Mouse (Mus musculus) embryonic facial prominence, embryonic 12.5 days (tissue): ENCODE measurements at regions not wholly inside any gene's neighbourhood (a gene's known extent, or its start where the extent isn't known, plus 50 kb on each side); places are given as distances from the start of the nearest gene placed in this dataset.

ENCODE experiments used
- ATAC-seq: fragments of 200-750 bp; cut with Nextera tagmentation; 2 replicates; pipeline ENCODE4 v1.8.0; 2017; ENCODE audit not compliant: insufficient number of reproducible peaks, insufficient read depth, low FRiP score, low TSS enrichment
- H3K27ac ChIP-seq: fragments of 300-500 bp; sonication (generic); 2 replicates; pipeline ENCODE4 v1.5.1; 2016; ENCODE audit warnings: mild to moderate bottlenecking
- H3K27me3 ChIP-seq: fragments of 300-500 bp; sonication (generic); 2 replicates; pipeline ENCODE4 v1.6.1; 2016; ENCODE audit warnings: mild to moderate bottlenecking, moderate library complexity
- H3K36me3 ChIP-seq: fragments of 300-500 bp; sonication (generic); 2 replicates; pipeline ENCODE4 v1.6.1; 2016; ENCODE audit warnings: mild to moderate bottlenecking
- H3K4me1 ChIP-seq: fragments of 300-500 bp; sonication (generic); 2 replicates; pipeline ENCODE4 v1.6.1; 2016
- H3K4me2 ChIP-seq: fragments of 300-500 bp; sonication (generic); replicated peaks from 2 replicates; pipeline ENCODE4 v1.6.1; 2016; ENCODE audit warnings: mild to moderate bottlenecking, moderate library complexity
- H3K4me3 ChIP-seq: fragments of 300-500 bp; sonication (generic); 2 replicates; pipeline ENCODE4 v1.5.1; 2016; ENCODE audit warnings: mild to moderate bottlenecking
- H3K9ac ChIP-seq: fragments of 300-500 bp; sonication (generic); 2 replicates; pipeline ENCODE4 v1.6.1; 2016; ENCODE audit warnings: mild to moderate bottlenecking, moderate library complexity
- H3K9me3 ChIP-seq: fragments of 300-500 bp; sonication (generic); 2 replicates; pipeline ENCODE4 v1.6.1; 2016; ENCODE audit warnings: mild to moderate bottlenecking, moderate library complexity
- WGBS: fragments of 180-500 bp; shearing (Covaris S2); methylation state at CpG from one replicate; pipeline ENCODE4 v1.1.7; 2016; 5-methylcytosine and 5-hydroxymethylcytosine counted together

DNA sequence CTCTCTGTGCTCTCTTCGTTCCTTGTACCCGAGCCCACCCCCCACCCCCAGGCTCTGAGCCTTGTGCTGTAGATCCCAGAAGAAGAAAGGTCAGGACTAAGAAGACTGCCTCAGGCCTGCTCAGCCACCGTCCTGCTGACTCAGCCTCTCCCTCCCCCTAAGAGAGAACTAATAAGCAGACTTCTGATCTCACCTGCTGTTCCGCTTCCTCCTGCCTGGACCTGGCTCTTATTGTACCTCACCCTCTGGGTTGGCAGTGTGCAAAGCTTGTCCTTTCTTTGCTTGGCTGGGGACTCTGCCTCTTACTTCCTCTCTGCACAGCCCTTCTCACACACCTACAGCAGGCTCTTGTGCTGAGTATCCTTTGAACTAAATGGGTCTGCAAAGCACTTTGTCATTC lies 91.3 kb upstream of the Serbp1 start:
- Histone ChIP-seq H3K27ac (no peak overlapping the region), H3K4me2 (no peak overlapping the region), H3K9ac (no peak overlapping the region), H3K36me3 (no peaks in the 10 kb centered on the region), H3K4me3 (no peak overlapping the region), H3K9me3 (no peaks in the 10 kb centered on the region), H3K4me1 (no peaks in the 10 kb centered on the region), H3K27me3 (no peaks in the 10 kb centered on the region)
- WGBS, result 20% methylated on average over 4 of the region's 4 CpGs
- no peak for ATAC-seq

- whole genome bisulfite sequencing, result 30% methylated on average over 5 of the region's 5 CpGs
- Histone ChIP-seq H3K4me3 (no peak overlapping the region), H3K27me3 (no peaks in the 10 kb centered on the region), H3K36me3 (no peaks in the 10 kb centered on the region), H3K4me1 (no peaks in the 10 kb centered on the region), H3K4me2 (no peak overlapping the region), H3K27ac (no peak overlapping the region), H3K9ac (no peak overlapping the region), H3K9me3 (no peaks in the 10 kb centered on the region)
- no peak for ATAC-seq
Measured at GRCm38 (mm10) chr6:67145969-67146368, 92.0 kb upstream of the Serbp1 start.

DNA sequence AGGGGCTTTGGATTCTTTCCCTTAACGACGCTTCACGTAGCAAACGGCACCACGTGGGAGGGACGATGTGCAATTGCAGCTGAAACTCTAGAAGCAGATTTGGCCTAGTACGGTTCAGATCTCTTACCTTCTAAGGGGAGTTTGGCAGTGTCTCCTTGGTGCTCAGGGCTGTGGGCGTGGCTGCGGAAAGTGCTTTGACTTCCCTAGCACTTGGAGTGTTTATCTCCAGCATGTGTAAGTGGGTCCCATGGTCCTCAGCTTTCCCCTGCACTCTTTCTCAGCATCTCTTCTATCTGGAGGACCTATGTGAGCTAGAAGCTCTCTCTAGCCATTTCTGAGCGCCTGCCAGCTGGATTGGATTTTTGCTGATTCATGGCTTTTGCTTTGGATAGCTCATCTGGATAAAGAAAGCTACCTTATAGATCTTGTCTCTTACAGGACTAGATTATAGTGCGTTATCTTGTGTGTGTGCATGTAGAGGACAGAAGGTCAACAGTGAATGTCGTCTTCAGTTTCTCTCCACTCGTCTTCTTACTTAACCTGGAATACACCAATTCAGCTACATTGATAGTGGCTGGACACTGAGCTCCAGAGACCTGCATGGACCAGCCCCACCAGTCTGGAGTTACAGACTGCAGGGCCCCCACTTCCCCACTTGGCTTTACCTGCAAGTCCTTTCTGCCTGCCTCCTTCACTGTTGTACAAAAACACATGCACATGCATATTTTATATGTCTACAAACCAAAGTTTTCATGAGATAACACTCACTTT lies 92.8 kb upstream of the Serbp1 start:
- H3K27ac ChIP-seq, result no peak overlapping the region
- H3K9ac ChIP-seq, result no peak overlapping the region
- no peaks in the 10 kb centered on the region for H3K36me3 ChIP-seq
- no peaks in the 10 kb centered on the region for H3K27me3 ChIP-seq
- H3K9me3 ChIP-seq, result no peaks in the 10 kb centered on the region
- H3K4me1 ChIP-seq, result no peaks in the 10 kb centered on the region
- 61% methylated on average over 13 of the region's 13 CpGs for WGBS
- ATAC-seq, result no peak
- no peak overlapping the region for H3K4me2 ChIP-seq
- H3K4me3 ChIP-seq, result no peak overlapping the region

DNA sequence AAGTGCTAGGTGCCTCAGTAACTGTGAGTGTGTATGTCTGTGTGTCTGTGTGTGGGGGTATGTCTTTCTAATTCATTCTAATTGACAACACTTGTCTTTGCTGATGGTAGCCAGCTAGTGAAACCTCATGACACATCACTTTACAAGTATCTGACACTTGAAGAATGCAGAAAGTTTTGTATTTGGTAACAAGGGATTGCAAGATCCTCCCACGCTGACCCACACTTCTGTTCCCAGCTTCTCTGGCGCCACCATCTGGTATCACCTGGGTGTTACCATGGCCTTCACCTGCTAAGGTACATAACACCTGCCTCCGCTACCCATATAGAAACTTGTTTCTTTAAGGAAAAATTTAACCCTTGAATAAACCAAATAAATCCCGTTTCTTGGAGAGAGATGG lies 95.8 kb upstream of the Serbp1 start:
- no peaks in the 10 kb centered on the region for H3K36me3 ChIP-seq
- H3K27ac ChIP-seq, result no peak overlapping the region
- no peak overlapping the region for H3K9ac ChIP-seq
- no peaks in the 10 kb centered on the region for H3K9me3 ChIP-seq
- H3K4me1 ChIP-seq, result no peaks in the 10 kb centered on the region
- H3K27me3 ChIP-seq, result no peaks in the 10 kb centered on the region
- WGBS, result 34% methylated on average over 4 of the region's 4 CpGs
- no peak for ATAC-seq
- no peak overlapping the region for H3K4me2 ChIP-seq
- H3K4me3 ChIP-seq, result no peak overlapping the region

- WGBS, result 69% methylated on average over 6 of the region's 6 CpGs
- Histone ChIP-seq H3K36me3 (no peaks in the 10 kb centered on the region), H3K4me1 (no peaks in the 10 kb centered on the region), H3K27ac (no peak overlapping the region), H3K9me3 (no peaks in the 10 kb centered on the region), H3K27me3 (no peaks in the 10 kb centered on the region), H3K4me2 (no peak overlapping the region), H3K9ac (no peak overlapping the region), H3K4me3 (no peak overlapping the region)
- 0 out of 2 replicates have a peak, but pooled peaks have one; percentile 16 for ATAC-seq
Measured at GRCm38 (mm10) chr6:67140645-67141250, 97.2 kb upstream of the Serbp1 start.

- H3K36me3 ChIP-seq, result no peaks in the 10 kb centered on the region
- H3K4me1 ChIP-seq, result no peaks in the 10 kb centered on the region
- no peak overlapping the region for H3K9ac ChIP-seq
- no peak overlapping the region for H3K27ac ChIP-seq
- no peaks in the 10 kb centered on the region for H3K27me3 ChIP-seq
- no peak overlapping the region for H3K4me3 ChIP-seq
- WGBS, result 80% methylated on average over 3 of the region's 3 CpGs
- no peak for ATAC-seq
- no peak overlapping the region for H3K4me2 ChIP-seq
- H3K9me3 ChIP-seq, result no peaks in the 10 kb centered on the region
Measured at GRCm38 (mm10) chr6:67139012-67139375, 99.0 kb upstream of the Serbp1 start.

- no peaks in the 10 kb centered on the region for H3K27me3 ChIP-seq
- H3K4me2 ChIP-seq, result no peak overlapping the region
- no peak overlapping the region for H3K9ac ChIP-seq
- no peaks in the 10 kb centered on the region for H3K36me3 ChIP-seq
- no peaks in the 10 kb centered on the region for H3K9me3 ChIP-seq
- WGBS, result 65% methylated on average over 13 of the region's 13 CpGs
- H3K27ac ChIP-seq, result no peak overlapping the region
- H3K4me3 ChIP-seq, result no peak overlapping the region
- ATAC-seq, result no peak; the same call in 1 of the 2 replicates
- H3K4me1 ChIP-seq, result no peaks in the 10 kb centered on the region
Measured at GRCm38 (mm10) chr6:67138302-67139011, 99.5 kb upstream of the Serbp1 start.

- H3K4me3 ChIP-seq, result no peak overlapping the region
- no peaks in the 10 kb centered on the region for H3K4me1 ChIP-seq
- H3K9me3 ChIP-seq, result no peaks in the 10 kb centered on the region
- WGBS, result 71% methylated on average over 4 of the region's 4 CpGs
- no peaks in the 10 kb centered on the region for H3K27me3 ChIP-seq
- H3K4me2 ChIP-seq, result no peak overlapping the region
- H3K27ac ChIP-seq, result no peak overlapping the region
- no peak overlapping the region for H3K9ac ChIP-seq
- H3K36me3 ChIP-seq, result no peaks in the 10 kb centered on the region
- no peak for ATAC-seq
Measured at GRCm38 (mm10) chr6:67137482-67137881, 100.2 kb upstream of the Gadd45a start.

- no peak overlapping the region for H3K9ac ChIP-seq
- H3K36me3 ChIP-seq, result no peaks in the 10 kb centered on the region
- H3K4me1 ChIP-seq, result no peaks in the 10 kb centered on the region
- no peak overlapping the region for H3K27ac ChIP-seq
- ATAC-seq, result no peak
- WGBS, result 59% methylated on average over 1 of the region's 1 CpGs
- no peaks in the 10 kb centered on the region for H3K27me3 ChIP-seq
- H3K4me3 ChIP-seq, result no peak overlapping the region
- no peaks in the 10 kb centered on the region for H3K9me3 ChIP-seq
- no peak overlapping the region for H3K4me2 ChIP-seq
Measured at GRCm38 (mm10) chr6:67134915-67135314, 97.7 kb upstream of the Gadd45a start.

GRCm38 (mm10) chr6:67130540-67131301 lies 93.5 kb upstream of the Gadd45a start:
- H3K36me3 ChIP-seq, result no peaks in the 10 kb centered on the region
- WGBS, result 72% methylated on average over 11 of the region's 11 CpGs
- H3K9me3 ChIP-seq, result no peaks in the 10 kb centered on the region
- H3K27ac ChIP-seq, result no peak overlapping the region
- no peaks in the 10 kb centered on the region for H3K4me1 ChIP-seq
- no peak overlapping the region for H3K9ac ChIP-seq
- no peak overlapping the region for H3K4me3 ChIP-seq
- 0 out of 2 replicates have a peak, but pooled peaks have one; percentile 35 for ATAC-seq
- H3K4me2 ChIP-seq, result no peak overlapping the region
- no peaks in the 10 kb centered on the region for H3K27me3 ChIP-seq

GRCm38 (mm10) chr6:67129626-67130025 lies 92.4 kb upstream of the Gadd45a start:
- Histone ChIP-seq H3K9me3 (no peaks in the 10 kb centered on the region), H3K4me3 (no peak overlapping the region), H3K27ac (no peak overlapping the region), H3K4me2 (no peak overlapping the region), H3K36me3 (no peaks in the 10 kb centered on the region), H3K9ac (no peak overlapping the region), H3K4me1 (no peaks in the 10 kb centered on the region), H3K27me3 (no peaks in the 10 kb centered on the region)
- ATAC-seq, result no peak
- WGBS, result 90% methylated on average over 10 of the region's 10 CpGs
